Mouse (Mus musculus): Measurements from ENCODE around the gene Plin4.

GRCm38 (mm10) chr17:56153643-56154042 lies 44.0 kb upstream of the Plin4 start:
- TF ChIP-seq CTCF (IDR thresholded peaks at IDR 0.05; ENCODE audit: borderline replicate concordance, insufficient read depth, low read length) (no peak), POLR2A (IDR thresholded peaks at IDR 0.05; ENCODE audit: low read depth, low read length) (no peak)

Measured in embryonic fibroblast, embryonic 13.5 days (primary cell).